Mouse (Mus musculus) liver, adult (tissue): Measurements from ENCODE around the gene 3110082I17Rik.

ENCODE experiments used
- GATA4 ChIP-seq: IDR thresholded peaks from 2 replicates; pipeline ENCODE4 v1.6.1; 2014; ENCODE audit warnings: mild to moderate bottlenecking, low read length; ENCODE audit not compliant: insufficient replicate concordance

Gene 3110082I17Rik

GRCm38 (mm10) chr5:139344687-139345363 lies 115.5 kb downstream of the 3110082I17Rik start:
- TF ChIP-seq GATA4: peak; percentile 52; the same call in 1 of the 2 replicates

DNA sequence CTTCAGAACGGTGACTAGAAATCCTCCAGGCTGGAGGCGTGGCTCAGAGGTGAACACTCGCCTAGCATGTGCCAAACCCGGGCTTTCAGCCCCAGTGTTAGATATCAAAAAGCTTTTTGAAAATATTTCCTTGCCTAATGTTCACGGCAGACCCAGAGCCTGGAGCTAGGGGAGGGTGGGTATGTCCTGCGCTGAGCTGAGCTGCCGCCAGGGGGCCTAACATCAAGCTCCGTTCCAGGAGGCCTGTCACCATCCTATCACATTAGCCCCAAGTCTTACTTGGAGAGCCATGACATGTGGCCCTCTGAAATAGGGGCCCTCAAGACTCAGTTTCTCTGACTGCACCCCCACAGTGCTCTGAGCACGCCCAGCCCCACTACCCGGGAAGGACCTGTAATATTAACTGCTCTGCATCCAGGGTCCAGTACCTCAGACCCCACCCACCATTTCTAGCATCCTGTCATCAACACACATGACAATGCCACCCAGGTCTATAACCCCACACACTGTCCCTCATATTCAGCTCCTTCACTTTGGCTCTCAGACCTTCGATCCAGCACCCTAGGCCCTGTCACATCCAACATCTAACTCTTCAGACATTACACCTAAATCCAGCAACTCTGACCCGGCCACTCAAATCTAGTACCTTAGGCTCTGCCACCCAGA lies 116.2 kb downstream of the 3110082I17Rik start:
- no peak for TF ChIP-seq GATA4

GRCm38 (mm10) chr5:139338891-139339290 lies 121.4 kb downstream of the 3110082I17Rik start:
- TF ChIP-seq GATA4: no peak

GRCm38 (mm10) chr5:139338403-139338802 lies 121.9 kb downstream of the 3110082I17Rik start:
- TF ChIP-seq GATA4: no peak

- TF ChIP-seq GATA4: no peak
Observed at GRCm38 (mm10) chr5:139337826-139338370, 122.4 kb downstream of the 3110082I17Rik start.

DNA sequence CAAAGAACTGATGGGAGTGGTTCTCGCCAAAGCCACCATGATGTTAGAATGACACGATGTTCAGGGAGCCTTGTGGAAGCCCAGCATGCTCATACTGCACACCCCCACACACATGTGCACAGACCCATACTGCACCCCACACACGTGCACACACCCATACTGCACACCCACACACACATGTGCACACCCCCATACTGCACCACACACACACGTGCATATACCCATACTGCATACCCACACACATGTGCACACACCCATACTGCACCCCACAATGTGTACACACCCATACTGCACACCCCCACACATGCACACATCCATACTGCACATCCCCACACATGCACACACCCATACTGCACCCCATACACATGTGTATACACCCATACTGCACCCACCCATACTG lies 124.7 kb downstream of the 3110082I17Rik start:
- no peak for TF ChIP-seq GATA4

DNA sequence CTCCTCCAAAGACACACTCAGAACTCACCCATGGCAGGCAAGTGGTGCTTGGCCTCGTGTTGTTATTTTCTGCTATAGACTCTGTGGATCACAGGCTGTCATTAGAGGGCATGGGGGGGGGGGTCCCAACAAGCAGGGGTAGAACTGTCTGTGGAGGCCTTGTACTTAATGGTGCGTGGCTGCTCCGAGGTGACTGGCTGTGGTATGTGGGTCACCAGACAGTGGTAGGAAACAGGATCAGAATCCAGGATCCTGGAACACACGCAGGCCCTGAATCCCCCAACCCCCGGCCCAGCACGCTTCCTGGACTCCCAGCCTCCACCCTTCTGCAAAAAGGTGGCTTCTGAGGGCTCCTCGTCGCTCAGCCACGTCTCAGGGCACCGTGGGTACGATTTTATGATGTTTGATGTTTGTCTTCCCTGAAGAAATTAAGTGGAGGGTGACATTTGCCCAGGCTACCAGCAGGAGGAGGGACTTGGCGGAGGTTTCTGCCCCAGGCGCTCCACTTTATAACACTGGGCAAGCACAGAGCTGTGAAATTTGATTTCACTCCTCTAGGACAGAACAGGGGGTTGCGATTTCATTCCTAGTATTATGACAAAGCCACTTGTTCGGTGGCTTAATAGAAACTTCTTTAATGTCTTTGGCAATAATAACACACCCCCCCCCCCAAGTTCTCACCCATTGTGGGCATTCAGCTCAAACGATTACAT lies 126.9 kb downstream of the 3110082I17Rik start:
- TF ChIP-seq GATA4: no peak

- TF ChIP-seq GATA4: peak; percentile 59; the same call in 1 of the 2 replicates
Observed at GRCm38 (mm10) chr5:139332590-139333272, 127.6 kb downstream of the 3110082I17Rik start.

DNA sequence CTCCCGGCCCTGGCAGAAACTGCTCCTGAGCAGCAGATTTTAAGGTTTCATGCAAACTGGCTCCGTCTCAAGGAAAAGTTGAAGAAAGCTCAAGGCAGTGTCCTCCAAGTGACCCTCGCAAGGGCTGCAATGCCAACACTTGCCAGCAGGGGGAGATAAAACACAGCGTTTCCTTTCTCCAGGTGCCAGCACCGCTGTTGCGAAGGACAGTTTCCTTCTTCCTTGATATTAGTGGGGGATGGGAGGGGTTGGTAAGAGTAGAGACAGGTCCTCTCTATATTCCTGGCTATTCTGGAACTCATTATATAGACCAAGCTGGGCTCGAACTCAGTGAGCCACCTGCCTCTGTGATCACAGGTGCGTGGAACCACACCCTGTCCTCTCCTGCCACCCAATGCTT lies 128.6 kb downstream of the 3110082I17Rik start:
- no peak for TF ChIP-seq GATA4

DNA sequence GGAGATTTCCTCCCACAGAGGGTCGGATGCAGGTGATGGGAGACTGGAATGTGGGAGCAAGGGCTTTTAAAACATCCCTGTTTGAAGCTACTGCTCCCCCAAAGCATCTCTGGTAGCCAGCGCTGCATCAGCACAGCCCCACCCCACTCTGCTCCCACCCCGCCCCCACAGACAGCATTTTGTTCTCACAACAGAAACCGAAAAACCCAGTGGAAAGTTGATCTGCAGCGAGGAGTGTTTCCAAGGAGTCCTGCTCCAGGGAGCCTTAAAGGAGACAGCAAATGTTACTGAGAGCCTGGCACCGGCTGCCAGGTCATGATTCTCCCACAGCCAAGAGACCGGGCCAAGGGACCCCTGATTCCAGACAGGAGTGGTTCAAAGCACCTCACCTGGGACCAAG lies 129.6 kb downstream of the 3110082I17Rik start:
- TF ChIP-seq GATA4: no peak

DNA sequence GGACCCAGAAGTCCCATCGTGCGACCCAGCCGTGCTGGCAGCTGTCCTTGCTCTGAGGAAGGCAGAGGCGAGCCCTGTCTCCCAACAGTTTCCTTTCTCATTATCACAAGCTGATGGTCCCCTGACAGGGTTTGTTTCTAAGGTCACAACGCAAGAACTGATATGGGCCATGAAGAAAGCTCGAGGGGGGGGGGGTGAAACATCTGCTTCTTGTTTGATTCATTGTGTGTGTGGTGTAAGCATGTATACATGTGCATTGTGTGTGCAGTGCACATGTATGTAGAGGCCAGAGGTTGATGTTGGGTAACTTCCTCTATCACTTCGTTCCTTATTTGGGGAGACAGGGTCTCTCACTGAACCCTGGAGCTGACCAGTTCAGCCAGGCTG lies 132.7 kb downstream of the 3110082I17Rik start:
- no peak for TF ChIP-seq GATA4

DNA sequence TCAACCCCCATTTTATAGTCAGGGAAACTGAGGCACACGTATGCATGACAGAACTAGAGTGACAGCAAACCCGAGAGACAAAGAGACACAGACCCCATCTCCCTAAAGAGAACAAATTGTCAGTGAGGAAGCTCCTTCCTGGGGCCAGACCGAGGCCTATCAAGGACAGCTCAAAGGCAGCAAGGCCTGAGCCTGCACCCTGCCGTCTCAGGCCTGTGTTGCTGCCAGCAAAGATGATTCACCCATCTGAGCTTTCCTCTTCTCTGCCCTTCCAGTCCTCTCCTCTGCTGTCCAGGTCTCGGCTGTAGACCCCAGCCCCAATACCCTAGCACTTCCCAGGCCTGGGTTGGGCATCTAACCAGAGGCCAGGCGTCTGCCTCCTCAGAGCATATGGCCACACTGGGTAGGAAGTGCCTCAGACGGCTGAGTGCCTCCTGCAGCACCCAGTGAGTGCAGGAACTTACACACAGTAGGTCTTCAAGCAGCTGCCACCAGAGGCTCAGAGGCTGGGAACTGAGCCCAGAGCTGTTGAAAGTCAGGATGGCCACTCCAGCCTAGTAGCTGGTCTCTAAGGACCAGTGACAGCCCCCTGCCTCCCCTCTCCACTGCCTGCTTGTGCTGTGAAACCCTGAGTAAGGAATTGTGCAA lies 133.2 kb downstream of the 3110082I17Rik start:
- no peak for TF ChIP-seq GATA4

GRCm38 (mm10) chr5:139326111-139326696 lies 134.1 kb downstream of the 3110082I17Rik start:
- TF ChIP-seq GATA4: no peak

DNA sequence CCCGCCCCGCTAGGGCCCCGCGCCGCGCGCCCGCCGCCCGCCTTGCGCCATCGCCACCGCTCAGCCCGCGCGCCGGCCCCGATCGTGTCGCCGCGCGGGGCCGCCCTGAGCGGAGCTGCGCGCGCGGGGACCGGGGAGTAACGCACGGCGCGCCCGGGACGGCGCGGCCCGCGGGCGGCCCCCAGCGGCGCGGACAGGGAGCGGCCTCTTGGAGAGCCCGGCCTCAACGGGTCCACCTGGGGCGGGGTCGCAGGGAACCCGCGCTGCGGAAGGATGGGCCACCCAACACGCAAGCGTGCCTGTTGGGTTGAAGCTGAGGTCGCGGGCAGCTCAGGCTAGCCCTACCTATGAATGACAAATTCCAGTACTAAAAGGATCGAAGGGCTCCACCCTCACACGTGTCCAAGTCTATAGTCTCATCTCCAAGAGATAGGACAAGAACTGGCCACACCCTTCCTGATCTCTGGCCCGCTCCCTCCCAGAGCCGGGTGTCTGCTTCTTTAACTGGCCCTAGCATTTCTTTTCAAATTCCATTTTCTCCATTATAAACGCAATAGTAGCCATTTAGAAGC lies 134.8 kb downstream of the 3110082I17Rik start, which contains the start of gene Adap1:
Adap1 (minus strand) TSS at position 228 of the 572 bp plus-strand sequence.
- TF ChIP-seq GATA4: no peak

GRCm38 (mm10) chr5:139324691-139325394 lies 135.5 kb downstream of the 3110082I17Rik start:
- TF ChIP-seq GATA4: no peak
